Mouse (Mus musculus): ENCODE measurements around the gene Ccser2.

Ccser2 gene

DNA sequence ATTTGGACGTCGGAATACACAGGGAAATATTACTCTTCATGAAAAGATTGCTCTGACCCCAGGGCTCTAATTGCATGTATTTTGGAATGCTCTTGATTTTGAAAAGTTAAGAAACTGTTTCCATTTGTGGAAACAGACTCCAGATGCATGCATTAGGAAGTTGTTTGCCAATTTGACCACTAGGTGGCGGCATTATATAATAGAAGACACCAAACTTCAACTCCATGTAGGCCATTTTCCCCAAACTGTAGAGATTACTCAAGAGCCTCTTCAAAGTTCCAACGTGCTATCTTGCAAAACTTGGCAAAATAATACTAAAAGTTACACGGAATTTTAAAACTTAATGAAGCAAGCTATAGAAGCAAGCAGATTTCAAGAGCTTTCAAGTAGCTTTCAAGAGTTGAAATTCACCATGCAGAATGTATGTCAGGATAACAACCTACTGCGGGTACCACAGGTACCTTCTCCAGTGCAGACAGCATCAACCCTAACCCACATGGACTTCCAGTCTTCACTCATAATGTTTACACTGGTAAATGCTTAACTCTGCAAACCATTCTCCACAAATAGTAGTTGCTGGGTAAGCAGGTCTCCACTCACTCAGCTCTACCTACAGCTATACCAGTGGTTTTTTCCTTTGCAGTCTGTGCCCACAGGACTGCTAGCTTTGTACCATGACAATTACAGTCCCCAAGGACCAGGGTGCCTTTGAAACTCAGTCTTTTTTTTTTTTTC, 101.4 kb downstream of the Ccser2 start:
- DNase-seq = peak; percentile 67 to 79

DNA sequence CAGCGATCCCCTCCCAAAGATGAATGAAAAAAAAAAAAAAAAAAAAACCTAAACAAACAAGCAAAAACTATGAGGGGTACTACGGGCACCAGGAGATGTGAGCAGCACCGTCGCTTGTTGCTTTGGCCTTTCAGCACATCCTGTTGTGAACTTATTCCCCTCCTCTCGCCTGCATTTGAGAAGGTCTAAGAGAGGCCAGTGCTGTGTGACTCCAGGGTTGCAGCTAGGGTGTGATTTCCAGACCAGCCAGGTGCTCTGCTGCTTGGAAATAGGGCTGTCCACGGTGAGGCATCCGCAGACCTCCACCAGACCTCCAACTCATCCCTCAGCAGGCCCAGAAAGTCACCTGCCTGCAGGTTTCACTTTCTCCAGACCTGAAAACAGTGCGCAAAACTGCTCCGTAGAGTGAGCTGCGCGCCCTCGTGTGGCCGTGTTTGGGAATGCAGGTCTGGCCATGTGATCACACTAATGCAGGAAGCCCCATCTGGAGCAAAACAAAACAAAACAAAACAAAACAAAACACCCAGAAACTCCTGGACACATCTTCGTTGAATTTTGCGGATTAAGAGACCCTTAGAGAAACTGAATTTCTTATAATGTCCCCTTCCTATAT, 104.6 kb downstream of the Ccser2 start:
- peak; percentile 87 to 97 for DNase-seq

- DNase-seq = peak; percentile 29 to 80
Measured at GRCm38 (mm10) chr14:36862387-36862786, 106.2 kb downstream of the Ccser2 start.

GRCm38 (mm10) chr14:36858932-36859331, 109.6 kb downstream of the Ccser2 start:
- DNase-seq = peak; percentile 8 to 31

DNA sequence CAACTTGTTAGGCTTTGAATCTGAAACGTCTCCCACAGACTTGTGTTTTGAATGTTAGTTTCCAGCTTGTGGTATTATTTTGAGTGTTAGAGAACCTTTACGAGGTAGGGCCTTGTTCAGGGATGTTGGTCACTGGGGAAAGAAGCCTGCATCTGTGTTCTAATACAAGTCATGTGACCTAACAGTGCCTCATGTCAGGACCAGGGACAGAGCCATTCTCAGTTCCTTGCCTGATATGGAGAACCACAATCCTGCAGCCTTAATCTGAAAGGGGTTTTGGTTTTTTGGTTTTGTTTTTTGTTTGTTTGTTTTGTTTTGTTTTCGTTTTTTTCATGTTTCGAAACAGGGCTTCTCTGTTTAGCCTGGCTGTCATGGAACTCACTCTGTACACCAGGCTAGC, 115.6 kb downstream of the Ccser2 start:
- DNase-seq = peak in 1 of 2 experiments; percentile 18

DNA sequence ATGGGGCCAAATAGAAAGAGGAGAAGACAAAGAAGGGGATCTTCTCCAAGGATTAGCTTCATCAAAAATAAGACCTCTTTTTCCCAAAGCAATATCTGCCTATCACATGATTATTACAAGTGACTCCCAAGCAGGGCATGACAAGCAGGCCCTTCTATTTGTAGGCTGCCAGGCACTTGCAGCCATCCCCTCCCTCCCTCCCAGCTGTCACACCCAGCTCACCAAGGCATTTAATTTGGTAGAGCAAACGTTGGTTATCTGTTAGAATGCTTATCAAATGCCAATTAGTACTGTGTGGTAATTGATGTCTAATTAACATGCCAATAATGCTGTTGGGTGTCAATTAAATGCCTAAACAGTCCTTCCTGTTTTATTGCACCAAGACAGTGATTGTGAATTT, 119.7 kb downstream of the Ccser2 start:
- DNase-seq = no peak

All from kidney, postnatal 36 days (tissue).